21 mouse cellular contexts compared by ENCODE assay signal in genomic region chr7:34917558-34917957, GRCm38 (mm10). TPM values are rescaled to one million over a fixed set of nuclear protein-coding genes. Genes with fewer than 3 reads are reported as not detected.
DNase-seq lines count a peak whose midpoint lies in the region; ATAC-seq and TF ChIP-seq lines count a peak whose summit lies in the region.
"Had no signal": no experiment of that assay in that cellular context is flagged by ENCODE, and none has a peak within 500 bp of the region (broad histone marks: within the 10 kb centered on the region; RNA-seq: fewer than 3 reads in every experiment).

No protein-coding gene starts in this region.

- no peak for TF ChIP-seq CTCF in liver, adult 2 months (IDR thresholded peaks at IDR 0.05; ENCODE audit: low read depth, low read length)
- no peak for TF ChIP-seq CTCF in Patski (IDR thresholded peaks at IDR 0.05)

- POLR2A ChIA-PET in Patski (lab: Charles Lee), result no interaction called here

- WGBS in liver, adult 2 months, result 28% methylated on average over 6 of the region's 6 CpGs
- 41% methylated on average over 6 of the region's 6 CpGs for WGBS in kidney, embryonic 14.5 days
- WGBS in midbrain, embryonic 13.5 days, result 87% methylated on average over 6 of the region's 6 CpGs

- H3K4me2 ChIP-seq in kidney, embryonic 14.5 days (replicated peaks; ENCODE audit: low read depth, low read length), result no peak overlapping the region
- no peak overlapping the region for H3K4me2 ChIP-seq in midbrain, embryonic 13.5 days (replicated peaks)
- H3K4me2 ChIP-seq: embryonic facial prominence, embryonic 15.5 days; heart, embryonic 11.5 days; hindbrain, embryonic 13.5 days; limb, embryonic 13.5 days; neural tube, embryonic 13.5 days had no signal

- H3K4me3 ChIP-seq in liver, adult 2 months (ENCODE audit: insufficient read depth, low read depth, low read length), result no peak overlapping the region
- H3K4me3 ChIP-seq in kidney, embryonic 14.5 days (ENCODE audit: low read length), result no peak overlapping the region
- no peak overlapping the region for H3K4me3 ChIP-seq in midbrain, embryonic 13.5 days (replicated peaks)
- H3K4me3 ChIP-seq: embryonic facial prominence, embryonic 15.5 days; hindbrain, embryonic 13.5 days; limb, embryonic 13.5 days; neural tube, embryonic 13.5 days had no signal

- no peaks in the 10 kb centered on the region; the same call in 1 of the 2 replicates for H3K36me3 ChIP-seq in liver, adult 2 months (ENCODE audit: control insufficient read depth, insufficient read depth, low read length)
- H3K36me3 ChIP-seq in kidney, embryonic 14.5 days (ENCODE audit: control insufficient read depth, insufficient read depth, low read length), result peaks cover 6% of the 10 kb centered on the region; the same call in 1 of the 2 replicates
- H3K36me3 ChIP-seq in midbrain, embryonic 13.5 days, result peaks cover 5% of the 10 kb centered on the region; the same call in 1 of the 2 replicates
- H3K36me3 ChIP-seq: hindbrain, embryonic 13.5 days; neural tube, embryonic 13.5 days had no signal

- in situ Hi-C loops in Patski (cut with MboI; ENCODE audit: low pct_unique_long_range_greater_than_20kb), result no loop called here

- no peak for TF ChIP-seq POLR2A in liver, adult 2 months (IDR thresholded peaks at IDR 0.05; ENCODE audit: extremely low read depth, insufficient read depth, low read length)

- H3K9me3 ChIP-seq in kidney, embryonic 14.5 days (ENCODE audit: control insufficient read depth, low read length), result no peaks in the 10 kb centered on the region
- no peaks in the 10 kb centered on the region for H3K9me3 ChIP-seq in midbrain, embryonic 13.5 days
- H3K9me3 ChIP-seq: embryonic facial prominence, embryonic 15.5 days; G1E; hindbrain, embryonic 13.5 days; limb, embryonic 13.5 days; neural tube, embryonic 13.5 days had no signal

- H3K27me3 ChIP-seq in liver, adult 2 months (ENCODE audit: control insufficient read depth, insufficient read depth, low read length), result no peaks in the 10 kb centered on the region
- H3K27me3 ChIP-seq in Patski, result no peaks in the 10 kb centered on the region
- H3K27me3 ChIP-seq in kidney, embryonic 14.5 days (ENCODE audit: control insufficient read depth, insufficient read depth, low read length), result no peaks in the 10 kb centered on the region
- H3K27me3 ChIP-seq in midbrain, embryonic 13.5 days, result no peaks in the 10 kb centered on the region
- H3K27me3 ChIP-seq: embryonic facial prominence, embryonic 15.5 days; hindbrain, embryonic 13.5 days; limb, embryonic 13.5 days; neural tube, embryonic 13.5 days had no signal

- H3K4me1 ChIP-seq in liver, adult 2 months (ENCODE audit: control insufficient read depth, insufficient read depth, low read length), result peaks cover 6% of the 10 kb centered on the region; the same call in 1 of the 2 replicates
- peaks cover 18% of the 10 kb centered on the region for H3K4me1 ChIP-seq in kidney, embryonic 14.5 days (ENCODE audit: control insufficient read depth, insufficient read depth, low read length)
- H3K4me1 ChIP-seq in midbrain, embryonic 13.5 days (replicated peaks), result peaks cover 10% of the 10 kb centered on the region

- no peak overlapping the region for H3K27ac ChIP-seq in liver, adult 2 months (replicated peaks; ENCODE audit: insufficient read depth, low read depth, low read length)
- H3K27ac ChIP-seq in kidney, embryonic 14.5 days (ENCODE audit: low read depth, low read length), result peak overlapping the region; percentile 83; the same call in 1 of the 2 replicates
- H3K27ac ChIP-seq in midbrain, embryonic 13.5 days, result no peak overlapping the region
- H3K27ac ChIP-seq: embryonic facial prominence, embryonic 15.5 days; hindbrain, embryonic 13.5 days; limb, embryonic 13.5 days; neural tube, embryonic 13.5 days had no signal

- DNase-seq in liver, adult 2 months (ENCODE audit: extremely low read depth, low read depth, low spot score), result peak; percentile 24
- DNase-seq in liver, result no peak
- DNase-seq in Patski (ENCODE audit: low read depth, low spot score), result no peak
- peak; percentile 55 to 74 for DNase-seq in kidney, postnatal 36 days
- no peak for DNase-seq in cerebellum, adult 18-20 months
- DNase-seq: adrenal gland, adult 2 months; cerebellum, postnatal 10 days; heart, postnatal 10 days; liver, postnatal 0 days; midbrain, embryonic 14.5 days; right cerebral cortex, adult 18-20 months; thymus, postnatal 25 days had no signal

- CTCF ChIA-PET in Patski (lab: Charles Lee), result no interaction called here

- peaks cover 12% of the 10 kb centered on the region for H3K79me2 ChIP-seq in liver, adult 2 months (ENCODE audit: control insufficient read depth, insufficient read depth, low read length)

- no peak overlapping the region for H3K9ac ChIP-seq in liver, adult 2 months (ENCODE audit: low read depth, low read length)
- no peak overlapping the region for H3K9ac ChIP-seq in kidney, embryonic 14.5 days (ENCODE audit: low read depth, low read length)
- H3K9ac ChIP-seq in midbrain, embryonic 13.5 days (replicated peaks), result no peak overlapping the region
- H3K9ac ChIP-seq: embryonic facial prominence, embryonic 15.5 days; hindbrain, embryonic 13.5 days; limb, embryonic 13.5 days; liver, postnatal 0 days; neural tube, embryonic 13.5 days had no signal

- peak; percentile 61 for ATAC-seq in Patski
- no peak for ATAC-seq in kidney, embryonic 14.5 days (ENCODE audit: low FRiP score, low TSS enrichment)
- ATAC-seq in midbrain, embryonic 13.5 days, result no peak
- ATAC-seq: inflammation-experienced regulatory T-cells, adult 6 months had no signal

RNA-seq across cellular contexts. Expression of gene Pepd, which starts 5.4 kb away (rescaled TPM):
- 63.4 and 71.9 TPM in 2 replicates for total RNA-seq in liver, adult 2 months (2014; rRNA removed)
- 71.9 and 76.2 TPM in 2 replicates for polyA plus RNA-seq in liver, adult 2 months (2012; rRNA removed)
- 128 TPM for polyA plus RNA-seq in Patski (2021)
- 109 and 122 TPM in 2 replicates for polyA plus RNA-seq in kidney, embryonic 14.5 days (2014; fragmentation: Nextera tagmentation; extraction: Ambion mirVana)
- polyA plus RNA-seq in midbrain, embryonic 13.5 days (2015; fragmentation: Nextera tagmentation; extraction: Ambion mirVana), result 55.5 and 56.0 TPM in 2 replicates

Comparison
In these comparisons a context has a peak if more than half of its experiments do, and no peak if none do; other contexts are left out.
1. DNase-seq: peak in liver, adult 2 months (single experiment) and kidney, postnatal 36 days (2 of 2); none in liver (single experiment), Patski (single experiment) and cerebellum, adult 18-20 months (0 of 2).